Mouse (Mus musculus): ENCODE data around the gene Ikbke.

DNA sequence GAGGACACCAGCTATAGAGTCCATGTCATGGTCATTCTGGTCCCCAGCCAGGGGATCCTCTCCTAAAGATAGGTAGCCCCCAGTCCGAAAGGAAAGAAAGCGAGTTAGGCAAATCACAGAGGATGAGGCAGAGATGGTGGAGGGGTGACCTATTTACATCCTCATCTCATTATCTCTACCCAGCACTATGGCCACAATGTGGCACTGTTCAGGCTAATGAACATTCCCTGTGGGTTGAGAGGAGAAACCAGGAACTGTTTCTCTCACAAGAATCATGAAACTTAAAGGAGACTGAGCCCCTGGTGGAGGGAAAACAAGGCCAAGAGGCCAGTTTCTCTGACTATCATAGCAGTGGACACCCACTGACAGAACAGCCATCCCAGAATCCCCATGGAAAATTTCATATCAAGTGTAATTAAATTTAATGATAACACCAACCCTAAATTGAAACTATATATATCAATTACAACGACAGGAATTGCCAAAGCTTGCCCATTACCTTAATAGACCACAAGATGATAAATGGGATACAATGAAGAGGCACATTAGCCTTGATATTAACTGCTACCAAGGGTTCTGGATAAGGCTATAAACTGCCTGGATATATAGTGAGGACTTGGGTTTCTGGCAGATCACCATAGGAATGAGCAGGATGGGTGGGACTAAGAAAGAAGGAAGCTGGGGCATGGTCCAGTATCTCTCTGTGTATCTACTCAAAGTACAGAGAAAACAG is 40.4 kb upstream of the Ikbke start:
- TF ChIP-seq POLR2A (IDR thresholded peaks at IDR 0.05; ENCODE audit: borderline replicate concordance, extremely low read depth, low read depth, low read length) (no peak), CTCF (IDR thresholded peaks at IDR 0.05; ENCODE audit: insufficient read depth, low read length) (no peak)
